Mouse (Mus musculus): ENCODE results near the gene Itsn1. TPM values are rescaled to one million over a fixed set of nuclear protein-coding genes. Genes with fewer than 3 reads are reported as not detected.

Gene Itsn1
- polyA plus RNA-seq, 1 experiment from 2014 or later: 40.1 TPM

DNA sequence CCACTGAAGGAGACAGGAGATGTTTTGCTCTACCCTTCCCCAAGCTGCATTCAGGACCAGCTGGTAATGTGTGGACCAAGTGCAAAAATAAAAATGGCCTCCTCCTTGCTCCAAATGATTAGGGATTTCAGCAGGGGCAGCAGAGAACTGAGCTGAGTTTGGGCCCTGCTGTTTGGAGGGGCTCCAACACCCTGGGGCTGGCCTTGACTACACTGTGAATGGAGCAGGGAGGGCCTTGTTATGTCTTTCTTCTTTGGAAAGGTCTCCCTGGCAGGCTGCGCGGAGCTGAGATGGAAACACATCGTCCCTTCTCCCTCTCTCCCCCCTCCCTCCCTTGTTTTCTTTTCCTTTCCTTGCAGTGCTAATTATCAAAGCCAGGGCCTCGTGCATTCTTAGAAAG lies 189.4 kb downstream of the Itsn1 start:
- Histone ChIP-seq H3K9ac (replicated peaks; ENCODE audit: low read length) (no peak overlapping the region), H3K36me3 (replicated peaks; ENCODE audit: control insufficient read depth, insufficient read depth, low read depth, low read length) (peaks cover 5% of the 10 kb centered on the region; the same call in 1 of the 2 replicates), H3K9me3 (replicated peaks; ENCODE audit: control insufficient read depth, low read length) (no peaks in the 10 kb centered on the region), H3K27me3 (ENCODE audit: control insufficient read depth, insufficient read depth, low read length) (no peaks in the 10 kb centered on the region), H3K4me2 (ENCODE audit: low read depth, low read length) (no peak overlapping the region), H3K4me1 (ENCODE audit: control insufficient read depth, insufficient read depth, low read length) (no peaks in the 10 kb centered on the region), H3K27ac (replicated peaks; ENCODE audit: low read depth, low read length) (no peak overlapping the region), H3K4me3 (ENCODE audit: low read depth, low read length) (no peak overlapping the region)
- WGBS: 66% methylated on average over 4 of the region's 4 CpGs
- no peak for DNase-seq (ENCODE audit: low spot score)
- no peak for ATAC-seq (replicated peaks; ENCODE audit: insufficient number of reproducible peaks, low FRiP score, low TSS enrichment, low read depth)

GRCm38 (mm10) chr16:91919056-91919455 lies 190.0 kb downstream of the Itsn1 start:
- ATAC-seq (replicated peaks; ENCODE audit: insufficient number of reproducible peaks, low FRiP score, low TSS enrichment, low read depth) (no peak), DNase-seq (ENCODE audit: low spot score) (no peak)
- no peaks in the 10 kb centered on the region for H3K27me3 ChIP-seq (ENCODE audit: control insufficient read depth, insufficient read depth, low read length)
- WGBS: 60% methylated on average over 6 of the region's 6 CpGs
- H3K4me1 ChIP-seq (ENCODE audit: control insufficient read depth, insufficient read depth, low read length): no peaks in the 10 kb centered on the region
- peaks cover 7% of the 10 kb centered on the region; the same call in 1 of the 2 replicates for H3K36me3 ChIP-seq (replicated peaks; ENCODE audit: control insufficient read depth, insufficient read depth, low read depth, low read length)
- no peak overlapping the region for H3K4me2 ChIP-seq (ENCODE audit: low read depth, low read length)
- H3K27ac ChIP-seq (replicated peaks; ENCODE audit: low read depth, low read length): no peak overlapping the region
- H3K9ac ChIP-seq (replicated peaks; ENCODE audit: low read length): no peak overlapping the region
- no peak overlapping the region for H3K4me3 ChIP-seq (ENCODE audit: low read depth, low read length)
- no peaks in the 10 kb centered on the region for H3K9me3 ChIP-seq (replicated peaks; ENCODE audit: control insufficient read depth, low read length)

GRCm38 (mm10) chr16:91921340-91921739 lies 192.3 kb downstream of the Itsn1 start:
- Histone ChIP-seq H3K4me1 (ENCODE audit: control insufficient read depth, insufficient read depth, low read length) (no peaks in the 10 kb centered on the region), H3K4me2 (ENCODE audit: low read depth, low read length) (no peak overlapping the region), H3K27ac (replicated peaks; ENCODE audit: low read depth, low read length) (no peak overlapping the region), H3K9me3 (replicated peaks; ENCODE audit: control insufficient read depth, low read length) (no peaks in the 10 kb centered on the region), H3K4me3 (ENCODE audit: low read depth, low read length) (no peak overlapping the region), H3K36me3 (replicated peaks; ENCODE audit: control insufficient read depth, insufficient read depth, low read depth, low read length) (peaks cover 18% of the 10 kb centered on the region), H3K9ac (replicated peaks; ENCODE audit: low read length) (no peak overlapping the region), H3K27me3 (ENCODE audit: control insufficient read depth, insufficient read depth, low read length) (no peaks in the 10 kb centered on the region)
- no peak for DNase-seq (ENCODE audit: low spot score)
- WGBS: 92% methylated on average over 11 of the region's 11 CpGs
- no peak for ATAC-seq (replicated peaks; ENCODE audit: insufficient number of reproducible peaks, low FRiP score, low TSS enrichment, low read depth)

DNA sequence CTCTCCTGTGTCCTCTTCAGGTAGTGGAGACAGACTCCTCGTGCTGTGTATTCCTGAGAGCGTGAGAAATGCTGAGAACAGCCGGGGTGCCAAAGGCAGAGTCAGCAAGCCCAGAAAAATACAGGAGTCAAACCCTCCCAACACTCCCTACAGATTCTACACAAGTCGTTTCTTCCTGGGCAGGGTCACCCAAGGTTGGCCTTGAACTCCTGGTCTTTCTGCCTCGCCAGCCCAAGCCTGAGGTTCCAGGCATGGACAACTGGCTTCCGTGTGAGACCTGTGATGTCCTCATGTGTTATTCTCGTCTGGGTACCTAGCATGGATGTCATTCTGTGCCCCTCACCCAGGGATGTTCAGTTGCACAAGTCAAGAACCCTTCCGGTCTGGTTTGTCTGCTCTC lies 193.9 kb downstream of the Itsn1 start:
- Histone ChIP-seq H3K27ac (replicated peaks; ENCODE audit: low read depth, low read length) (no peak overlapping the region), H3K36me3 (replicated peaks; ENCODE audit: control insufficient read depth, insufficient read depth, low read depth, low read length) (peaks cover 29% of the 10 kb centered on the region), H3K9me3 (replicated peaks; ENCODE audit: control insufficient read depth, low read length) (no peaks in the 10 kb centered on the region), H3K4me2 (ENCODE audit: low read depth, low read length) (no peak overlapping the region), H3K4me3 (ENCODE audit: low read depth, low read length) (no peak overlapping the region), H3K4me1 (ENCODE audit: control insufficient read depth, insufficient read depth, low read length) (no peaks in the 10 kb centered on the region), H3K27me3 (ENCODE audit: control insufficient read depth, insufficient read depth, low read length) (no peaks in the 10 kb centered on the region), H3K9ac (replicated peaks; ENCODE audit: low read length) (no peak overlapping the region)
- 89% methylated on average over 8 of the region's 8 CpGs for WGBS
- ATAC-seq (replicated peaks; ENCODE audit: insufficient number of reproducible peaks, low FRiP score, low TSS enrichment, low read depth) (no peak), DNase-seq (ENCODE audit: low spot score) (no peak)

GRCm38 (mm10) chr16:91924426-91924825 lies 195.3 kb downstream of the Itsn1 start:
- no peak overlapping the region for H3K4me3 ChIP-seq (ENCODE audit: low read depth, low read length)
- DNase-seq (ENCODE audit: low spot score) (no peak), ATAC-seq (replicated peaks; ENCODE audit: insufficient number of reproducible peaks, low FRiP score, low TSS enrichment, low read depth) (no peak)
- H3K4me2 ChIP-seq (ENCODE audit: low read depth, low read length): no peak overlapping the region
- H3K9me3 ChIP-seq (replicated peaks; ENCODE audit: control insufficient read depth, low read length): no peaks in the 10 kb centered on the region
- no peaks in the 10 kb centered on the region for H3K4me1 ChIP-seq (ENCODE audit: control insufficient read depth, insufficient read depth, low read length)
- H3K27ac ChIP-seq (replicated peaks; ENCODE audit: low read depth, low read length): no peak overlapping the region
- H3K27me3 ChIP-seq (ENCODE audit: control insufficient read depth, insufficient read depth, low read length): no peaks in the 10 kb centered on the region
- peaks cover 34% of the 10 kb centered on the region for H3K36me3 ChIP-seq (replicated peaks; ENCODE audit: control insufficient read depth, insufficient read depth, low read depth, low read length)
- H3K9ac ChIP-seq (replicated peaks; ENCODE audit: low read length): no peak overlapping the region
- 89% methylated on average over 8 of the region's 8 CpGs for WGBS

GRCm38 (mm10) chr16:91927911-91928630 lies 199.0 kb downstream of the Itsn1 start:
- no peak overlapping the region for H3K4me3 ChIP-seq (ENCODE audit: low read depth, low read length)
- H3K36me3 ChIP-seq (replicated peaks; ENCODE audit: control insufficient read depth, insufficient read depth, low read depth, low read length): peaks cover 33% of the 10 kb centered on the region
- no peak overlapping the region for H3K27ac ChIP-seq (replicated peaks; ENCODE audit: low read depth, low read length)
- no peaks in the 10 kb centered on the region for H3K27me3 ChIP-seq (ENCODE audit: control insufficient read depth, insufficient read depth, low read length)
- ATAC-seq (replicated peaks; ENCODE audit: insufficient number of reproducible peaks, low FRiP score, low TSS enrichment, low read depth): no peak
- 88% methylated on average over 16 of the region's 16 CpGs for WGBS
- no peak for DNase-seq (ENCODE audit: low spot score)
- no peak overlapping the region for H3K4me2 ChIP-seq (ENCODE audit: low read depth, low read length)
- H3K4me1 ChIP-seq (ENCODE audit: control insufficient read depth, insufficient read depth, low read length): no peaks in the 10 kb centered on the region
- no peaks in the 10 kb centered on the region for H3K9me3 ChIP-seq (replicated peaks; ENCODE audit: control insufficient read depth, low read length)
- H3K9ac ChIP-seq (replicated peaks; ENCODE audit: low read length): no peak overlapping the region

- Histone ChIP-seq H3K27ac (replicated peaks; ENCODE audit: low read depth, low read length) (peak overlapping the region; percentile 58; the same call in 1 of the 2 replicates), H3K27me3 (ENCODE audit: control insufficient read depth, insufficient read depth, low read length) (no peaks in the 10 kb centered on the region)
Measured at GRCm38 (mm10) chr16:91931078-91932013, 202.3 kb downstream of the Itsn1 start.

More at GRCm38 (mm10) chr16:91931078-91932013, 202.3 kb downstream of the Itsn1 start:
- WGBS: 1% methylated on average over 53 of the region's 53 CpGs
- peak; percentile 90 for ATAC-seq (replicated peaks; ENCODE audit: insufficient number of reproducible peaks, low FRiP score, low TSS enrichment, low read depth)
- H3K4me1 ChIP-seq (ENCODE audit: control insufficient read depth, insufficient read depth, low read length): no peaks in the 10 kb centered on the region
- peak overlapping the region; percentile 56 for H3K4me2 ChIP-seq (ENCODE audit: low read depth, low read length)
- peaks cover 16% of the 10 kb centered on the region for H3K36me3 ChIP-seq (replicated peaks; ENCODE audit: control insufficient read depth, insufficient read depth, low read depth, low read length)
- peak overlapping the region; percentile 92 for H3K9ac ChIP-seq (replicated peaks; ENCODE audit: low read length)
- H3K9me3 ChIP-seq (replicated peaks; ENCODE audit: control insufficient read depth, low read length): no peaks in the 10 kb centered on the region
- peak; percentile 98 for DNase-seq (ENCODE audit: low spot score)
- peak overlapping the region; percentile 89 for H3K4me3 ChIP-seq (ENCODE audit: low read depth, low read length)

Measured in embryonic facial prominence, embryonic 11.5 days (tissue).